Mouse (Mus musculus) heart, adult 11 months (tissue): ENCODE results near the gene Tia1.
"Not testable (repeated sequence)": the region's sequence is repeated elsewhere in the genome, so short reads cannot be mapped to it uniquely, and the experiment has no call there.

Source experiments
- DNase-seq: peaks from one replicate; pipeline ENCODE4 v3.0.0; 2022

Gene Tia1

GRCm38 (mm10) chr6:86404100-86404861 lies at the start of gene Tia1:
Tia1 (plus strand) TSS chr6:86404219.
- DNase-seq, result peak; percentile 100

- DNase-seq, result peak; percentile 28
These were observed 49.1 kb upstream of the Tia1 start for GRCm38 (mm10) chr6:86354948-86355347.

- DNase-seq, result peak; percentile 37
These were observed 47.1 kb upstream of the Tia1 start for GRCm38 (mm10) chr6:86356956-86357355.

GRCm38 (mm10) chr6:86360691-86361090 lies 43.3 kb upstream of the Tia1 start:
- no peak for DNase-seq

GRCm38 (mm10) chr6:86361373-86361772 lies 42.6 kb upstream of the Tia1 start:
- no peak for DNase-seq

- peak; percentile 96 for DNase-seq
These were observed 39.4 kb upstream of the Tia1 start for GRCm38 (mm10) chr6:86364442-86365141.

- DNase-seq, result peak; percentile 99
These were observed 38.5 kb upstream of the Tia1 start, which contains the start of gene Fam136a for GRCm38 (mm10) chr6:86365371-86366124. Fam136a (plus strand) TSS chr6:86365646.

GRCm38 (mm10) chr6:86366125-86366852 lies 37.7 kb upstream of the Tia1 start:
- DNase-seq, result peak; percentile 95

GRCm38 (mm10) chr6:86366853-86367249 lies 37.2 kb upstream of the Tia1 start:
- DNase-seq, result no peak

- DNase-seq, result no peak
These were observed 35.5 kb upstream of the Tia1 start for GRCm38 (mm10) chr6:86368479-86368878.

GRCm38 (mm10) chr6:86370093-86370713 lies 33.8 kb upstream of the Tia1 start:
- DNase-seq, result no peak

GRCm38 (mm10) chr6:86370764-86371339 lies 33.2 kb upstream of the Tia1 start, which contains the start of gene Snrpg:
Snrpg (plus strand) TSS chr6:86371304.
- DNase-seq, result no peak

GRCm38 (mm10) chr6:86371340-86371911 lies 32.6 kb upstream of the Tia1 start:
- DNase-seq, result peak; percentile 100

- DNase-seq, result no peak
These were observed 32.0 kb upstream of the Tia1 start for GRCm38 (mm10) chr6:86371950-86372516.

- no peak for DNase-seq
These were observed 30.5 kb upstream of the Tia1 start for GRCm38 (mm10) chr6:86373556-86373955.

- no peak for DNase-seq
These were observed 25.7 kb upstream of the Tia1 start for GRCm38 (mm10) chr6:86378341-86378740.

- not testable (repeated sequence) for DNase-seq
These were observed 23.9 kb upstream of the Tia1 start for GRCm38 (mm10) chr6:86380112-86380511.

- DNase-seq, result no peak
These were observed 21.5 kb upstream of the Tia1 start for GRCm38 (mm10) chr6:86382551-86382950.

GRCm38 (mm10) chr6:86383370-86383769 lies 20.6 kb upstream of the Tia1 start:
- no peak for DNase-seq

- no peak for DNase-seq
These were observed 19.3 kb upstream of the Tia1 start for GRCm38 (mm10) chr6:86384692-86385091.
